Mouse (Mus musculus) neural tube, embryonic 15.5 days (tissue): ENCODE measurements around the gene Mrps34. TPM values are rescaled to one million over a fixed set of nuclear protein-coding genes. Genes with fewer than 3 reads are reported as not detected.

Experiments
- ATAC-seq: fragments of 200-750 bp; cut with Nextera tagmentation; 2 replicates; pipeline ENCODE4 v1.8.0; 2017; ENCODE audit warnings: mild to moderate bottlenecking, moderate TSS enrichment, moderate library complexity; ENCODE audit not compliant: low FRiP score
- H3K27ac ChIP-seq: fragments of 300-500 bp; sonication (generic); replicated peaks from 2 replicates; pipeline ENCODE4 v1.5.1; 2015; ENCODE audit warnings: mild to moderate bottlenecking, inconsistent platforms
- H3K27me3 ChIP-seq: fragments of 300-500 bp; sonication (generic); replicated peaks from 2 replicates; pipeline ENCODE4 v1.6.1; 2015; ENCODE audit warnings: inconsistent platforms
- H3K36me3 ChIP-seq: fragments of 300-500 bp; sonication (generic); 2 replicates; pipeline ENCODE4 v1.6.1; 2015; ENCODE audit warnings: inconsistent platforms
- H3K4me1 ChIP-seq: fragments of 300-500 bp; sonication (generic); 2 replicates; pipeline ENCODE4 v1.6.1; 2015; ENCODE audit warnings: inconsistent platforms
- H3K4me2 ChIP-seq: fragments of 300-500 bp; sonication (generic); 2 replicates; pipeline ENCODE4 v1.6.1; 2015; ENCODE audit warnings: inconsistent platforms, mild to moderate bottlenecking, moderate library complexity
- H3K4me3 ChIP-seq: fragments of 300-500 bp; sonication (generic); replicated peaks from 2 replicates; pipeline ENCODE4 v1.5.1; 2015; ENCODE audit warnings: mild to moderate bottlenecking, inconsistent platforms
- H3K9ac ChIP-seq: fragments of 300-500 bp; sonication (generic); replicated peaks from 2 replicates; pipeline ENCODE4 v1.6.1; 2015; ENCODE audit warnings: mild to moderate bottlenecking, inconsistent platforms
- H3K9me3 ChIP-seq: fragments of 300-500 bp; sonication (generic); replicated peaks from 2 replicates; pipeline ENCODE4 v1.6.1; 2016; ENCODE audit warnings: inconsistent platforms
- WGBS: fragments of 180-500 bp; shearing (Covaris S2); methylation state at CpG from one replicate; pipeline ENCODE4 v1.1.7; 2015; ENCODE audit warnings: mixed read lengths; 5-methylcytosine and 5-hydroxymethylcytosine counted together
- polyA plus RNA-seq: library from polyadenylated mRNA; unstranded; fragments of >200 nt; fragmentation: Nextera tagmentation; extraction: Ambion mirVana; gene quantifications from 2 replicates; pipeline ENCODE4 v1.2.1, GENCODE M21; 2015

Gene Mrps34
- polyA plus RNA-seq, 1 experiment from 2014 or later: 89.5 TPM

DNA sequence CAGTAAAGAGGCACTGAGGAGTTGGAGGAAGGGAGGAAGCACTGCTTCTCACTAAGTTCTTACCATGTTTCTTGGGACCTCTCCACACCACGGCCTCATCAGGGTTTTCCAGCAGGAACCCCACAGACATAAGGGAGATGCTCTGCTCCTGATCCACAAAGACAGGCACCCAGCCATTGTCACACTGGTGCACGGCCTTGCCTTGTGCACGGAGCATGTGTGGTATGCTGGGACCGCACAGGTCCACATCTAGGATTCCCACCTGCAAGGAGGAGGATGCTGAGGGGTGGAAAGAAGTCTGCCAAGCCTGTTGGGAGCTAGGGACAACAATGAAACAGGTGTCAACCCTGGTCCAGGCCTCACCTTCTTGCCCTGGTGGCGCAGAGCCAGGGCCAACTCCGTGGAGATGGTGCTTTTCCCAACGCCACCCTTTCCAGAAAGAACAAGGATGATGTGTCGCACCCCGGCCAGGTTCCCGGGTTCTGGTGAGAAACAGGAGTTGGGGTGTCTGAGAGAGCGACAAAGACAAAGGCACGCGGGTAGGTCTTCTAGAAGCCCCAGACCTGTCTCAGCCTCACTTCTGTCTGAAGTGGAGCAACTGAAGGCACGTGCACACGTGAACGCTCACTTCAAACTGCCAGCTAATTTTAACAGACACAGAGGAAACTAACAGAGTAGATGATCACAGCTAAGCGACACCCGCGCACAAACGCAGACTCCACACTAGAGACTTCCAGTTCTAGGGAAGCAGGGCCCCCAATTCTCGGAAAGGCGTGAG lies 9.4 kb upstream of the Mrps34 start:
- peak overlapping the region; percentile 62 for H3K9ac ChIP-seq
- 22% methylated on average over 22 of the region's 22 CpGs for whole genome bisulfite sequencing
- ATAC-seq: no peak
- H3K27ac ChIP-seq: no peak overlapping the region; the same call in 1 of the 2 replicates
- H3K4me3 ChIP-seq: peak overlapping the region; percentile 93
- no peaks in the 10 kb centered on the region for H3K27me3 ChIP-seq
- H3K4me2 ChIP-seq: peak overlapping the region; percentile 96
- peaks cover 49% of the 10 kb centered on the region for H3K4me1 ChIP-seq
- peaks cover 40% of the 10 kb centered on the region for H3K36me3 ChIP-seq
- H3K9me3 ChIP-seq: no peaks in the 10 kb centered on the region

DNA sequence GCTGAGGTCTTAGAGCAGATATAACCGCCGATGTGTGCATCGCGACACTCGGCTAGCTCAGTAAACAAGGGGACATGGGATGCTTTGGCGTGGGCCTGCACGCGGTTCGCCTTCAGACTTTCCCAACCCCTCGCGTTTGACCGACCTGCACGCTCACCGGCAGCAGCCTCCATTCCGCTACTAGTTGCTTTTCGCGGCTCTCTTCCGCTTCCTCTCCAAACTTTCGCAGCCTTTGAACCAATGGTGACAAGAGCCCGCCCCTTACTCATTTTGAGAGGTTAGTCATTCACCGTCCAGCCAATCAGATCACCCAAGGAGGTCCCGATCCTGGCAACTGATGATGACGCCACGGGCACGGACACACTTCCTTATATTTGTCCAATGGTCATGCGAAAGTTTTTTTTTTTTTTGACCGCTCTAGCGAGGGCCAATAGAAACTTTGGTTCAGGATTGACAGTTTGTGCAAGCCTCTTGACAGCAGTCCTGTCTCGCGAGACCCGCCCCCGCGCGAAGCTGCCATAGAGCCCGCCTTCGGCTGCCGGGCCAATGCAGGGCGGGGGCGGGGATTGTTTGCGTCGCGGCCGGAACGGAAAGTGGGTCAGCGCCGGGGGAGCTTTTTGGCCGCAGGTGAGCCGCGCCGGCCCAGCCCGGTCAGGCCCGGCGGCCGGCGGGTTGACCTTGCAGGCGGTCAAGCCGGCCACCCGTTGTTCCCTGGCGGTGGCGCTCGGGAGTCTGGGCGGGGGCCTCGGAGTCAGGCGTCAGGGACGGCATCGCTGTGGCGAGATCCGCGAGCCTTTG lies 8.6 kb upstream of the Mrps34 start, which contains the start of the genes Nubp2 and Spsb3:
Nubp2 (minus strand) TSS at position 216 of the 798 bp plus-strand sequence.
Spsb3 (plus strand) TSS at position 510 of the 798 bp plus-strand sequence.
- H3K4me1 ChIP-seq: peaks cover 52% of the 10 kb centered on the region
- no peaks in the 10 kb centered on the region for H3K9me3 ChIP-seq
- H3K4me2 ChIP-seq: peak within 1 kb of the TSS; percentile 96
- H3K9ac ChIP-seq: peak within 1 kb of the TSS; percentile 85
- peak within 1 kb of the TSS; percentile 93 for H3K4me3 ChIP-seq
- WGBS: under 1% methylated on average over 69 of the region's 69 CpGs
- peak within 1 kb of the TSS; percentile 87 for H3K27ac ChIP-seq
- H3K27me3 ChIP-seq: no peaks in the 10 kb centered on the region
- peak; percentile 97 for ATAC-seq
- peaks cover 48% of the 10 kb centered on the region for H3K36me3 ChIP-seq

DNA sequence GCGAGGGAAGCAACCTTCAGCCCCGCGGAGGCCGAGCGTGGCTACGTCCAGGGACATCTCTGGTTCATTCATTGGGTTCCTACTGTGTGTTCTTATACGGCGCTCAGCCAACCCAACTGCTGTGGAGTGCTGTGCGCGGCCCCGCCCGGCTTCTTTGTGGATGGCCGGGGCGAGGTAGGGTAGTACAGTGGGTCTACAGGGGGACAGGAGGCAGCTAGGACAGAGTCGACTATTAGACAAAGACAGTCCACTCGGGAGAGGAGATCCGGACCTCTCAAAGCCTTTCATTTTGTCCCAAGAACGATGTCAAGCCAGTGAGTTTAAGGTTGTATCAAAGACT lies 8.0 kb upstream of the Mrps34 start:
- peaks cover 52% of the 10 kb centered on the region for H3K36me3 ChIP-seq

GRCm38 (mm10) chr17:24887291-24888080 lies 7.4 kb upstream of the Mrps34 start:
- Histone ChIP-seq H3K36me3 (peaks cover 55% of the 10 kb centered on the region), H3K4me2 (peak overlapping the region; percentile 95), H3K9ac (peak overlapping the region; percentile 85), H3K27me3 (no peaks in the 10 kb centered on the region), H3K9me3 (no peaks in the 10 kb centered on the region), H3K4me3 (peak overlapping the region; percentile 93), H3K27ac (peak overlapping the region; percentile 87; the same call in 1 of the 2 replicates), H3K4me1 (peaks cover 53% of the 10 kb centered on the region)
- 66% methylated on average over 18 of the region's 18 CpGs for WGBS
- ATAC-seq: no peak

More for the DNA sequence above, 8.0 kb upstream of the Mrps34 start:
- H3K4me2 ChIP-seq: peak overlapping the region; percentile 95
- peaks cover 53% of the 10 kb centered on the region for H3K4me1 ChIP-seq
- no peaks in the 10 kb centered on the region for H3K27me3 ChIP-seq
- H3K9ac ChIP-seq: peak overlapping the region; percentile 85
- WGBS: 1% methylated on average over 18 of the region's 18 CpGs
- H3K9me3 ChIP-seq: no peaks in the 10 kb centered on the region
- peak; percentile 34 for ATAC-seq
- H3K27ac ChIP-seq: peak overlapping the region; percentile 87
- H3K4me3 ChIP-seq: peak overlapping the region; percentile 93

- Histone ChIP-seq H3K36me3 (peaks cover 53% of the 10 kb centered on the region), H3K4me3 (no peak overlapping the region), H3K27me3 (no peaks in the 10 kb centered on the region), H3K27ac (no peak overlapping the region), H3K4me1 (peaks cover 65% of the 10 kb centered on the region), H3K9me3 (no peaks in the 10 kb centered on the region), H3K9ac (no peak overlapping the region), H3K4me2 (peak overlapping the region; percentile 95; the same call in 1 of the 2 replicates)
- ATAC-seq: no peak
- WGBS: 92% methylated on average over 3 of the region's 3 CpGs
Measured at GRCm38 (mm10) chr17:24888862-24889261, 6.1 kb upstream of the Mrps34 start.

- no peaks in the 10 kb centered on the region for H3K27me3 ChIP-seq
- peaks cover 62% of the 10 kb centered on the region for H3K4me1 ChIP-seq
- peaks cover 48% of the 10 kb centered on the region for H3K36me3 ChIP-seq
- ATAC-seq: no peak
- no peak overlapping the region for H3K4me2 ChIP-seq
- H3K9ac ChIP-seq: no peak overlapping the region
- 89% methylated on average over 19 of the region's 19 CpGs for WGBS
- no peak overlapping the region for H3K27ac ChIP-seq
- no peaks in the 10 kb centered on the region for H3K9me3 ChIP-seq
- no peak overlapping the region for H3K4me3 ChIP-seq
Measured at GRCm38 (mm10) chr17:24890151-24891092, 4.5 kb upstream of the Mrps34 start.

GRCm38 (mm10) chr17:24891321-24891720 lies 3.6 kb upstream of the Mrps34 start:
- H3K27ac ChIP-seq: no peak overlapping the region
- no peak for ATAC-seq
- WGBS: 85% methylated on average over 13 of the region's 13 CpGs
- H3K27me3 ChIP-seq: no peaks in the 10 kb centered on the region
- H3K4me2 ChIP-seq: no peak overlapping the region
- no peaks in the 10 kb centered on the region for H3K9me3 ChIP-seq
- peaks cover 48% of the 10 kb centered on the region for H3K36me3 ChIP-seq
- peaks cover 65% of the 10 kb centered on the region for H3K4me1 ChIP-seq
- H3K4me3 ChIP-seq: no peak overlapping the region
- H3K9ac ChIP-seq: no peak overlapping the region

DNA sequence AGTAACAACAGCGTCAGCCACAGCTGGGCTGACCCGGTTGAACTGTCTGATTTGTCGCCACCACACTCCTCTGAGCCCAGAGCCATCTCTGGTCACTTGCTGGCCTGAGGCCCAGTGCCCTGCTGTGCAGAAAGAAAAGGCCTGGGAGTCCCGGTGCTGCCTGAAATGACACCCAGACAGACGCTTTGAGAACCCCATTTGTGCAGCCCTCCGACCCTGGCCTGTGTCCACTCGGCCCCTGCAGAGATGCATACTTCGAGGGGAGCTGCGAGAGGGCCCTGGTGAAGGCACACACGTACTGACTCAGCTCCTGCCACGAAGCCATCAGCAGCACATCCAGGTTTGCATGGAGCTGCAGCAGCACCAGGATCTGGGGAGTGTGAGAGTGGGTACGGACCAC lies 2.1 kb upstream of the Mrps34 start:
- peaks cover 70% of the 10 kb centered on the region for H3K4me1 ChIP-seq
- no peak overlapping the region for H3K4me3 ChIP-seq
- H3K4me2 ChIP-seq: no peak overlapping the region
- 93% methylated on average over 12 of the region's 12 CpGs for WGBS
- H3K36me3 ChIP-seq: peaks cover 54% of the 10 kb centered on the region
- no peaks in the 10 kb centered on the region for H3K9me3 ChIP-seq
- no peak overlapping the region for H3K9ac ChIP-seq
- H3K27ac ChIP-seq: no peak overlapping the region
- ATAC-seq: no peak
- H3K27me3 ChIP-seq: no peaks in the 10 kb centered on the region

DNA sequence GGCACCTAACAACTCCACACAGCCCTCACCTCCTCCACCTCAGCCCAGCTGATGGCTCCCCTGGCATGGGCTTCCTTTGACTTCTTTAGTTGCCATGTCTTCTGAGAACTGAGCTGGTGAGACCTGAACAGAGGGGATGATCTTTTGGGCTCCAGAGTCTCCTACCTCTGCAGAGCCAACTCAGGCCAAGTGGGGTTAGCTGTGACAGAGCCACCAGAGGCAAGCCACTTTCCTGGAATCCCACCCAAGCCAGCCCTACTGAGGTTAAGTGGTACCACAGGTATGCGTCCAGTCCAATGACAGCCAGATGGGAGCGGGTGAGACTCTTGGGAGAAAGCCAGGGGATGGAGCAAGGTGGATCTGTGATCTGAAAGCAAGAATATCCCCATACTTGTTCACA lies 1.6 kb upstream of the Mrps34 start:
- WGBS: 98% methylated on average over 2 of the region's 2 CpGs
- Histone ChIP-seq H3K27ac (no peak overlapping the region), H3K4me1 (peaks cover 70% of the 10 kb centered on the region), H3K36me3 (peaks cover 59% of the 10 kb centered on the region), H3K4me3 (0 out of 2 replicates have a peak overlapping the region, but pooled peaks have one; percentile 87), H3K9me3 (no peaks in the 10 kb centered on the region), H3K27me3 (no peaks in the 10 kb centered on the region), H3K9ac (no peak overlapping the region), H3K4me2 (peak overlapping the region; percentile 99; the same call in 1 of the 2 replicates)
- no peak for ATAC-seq

DNA sequence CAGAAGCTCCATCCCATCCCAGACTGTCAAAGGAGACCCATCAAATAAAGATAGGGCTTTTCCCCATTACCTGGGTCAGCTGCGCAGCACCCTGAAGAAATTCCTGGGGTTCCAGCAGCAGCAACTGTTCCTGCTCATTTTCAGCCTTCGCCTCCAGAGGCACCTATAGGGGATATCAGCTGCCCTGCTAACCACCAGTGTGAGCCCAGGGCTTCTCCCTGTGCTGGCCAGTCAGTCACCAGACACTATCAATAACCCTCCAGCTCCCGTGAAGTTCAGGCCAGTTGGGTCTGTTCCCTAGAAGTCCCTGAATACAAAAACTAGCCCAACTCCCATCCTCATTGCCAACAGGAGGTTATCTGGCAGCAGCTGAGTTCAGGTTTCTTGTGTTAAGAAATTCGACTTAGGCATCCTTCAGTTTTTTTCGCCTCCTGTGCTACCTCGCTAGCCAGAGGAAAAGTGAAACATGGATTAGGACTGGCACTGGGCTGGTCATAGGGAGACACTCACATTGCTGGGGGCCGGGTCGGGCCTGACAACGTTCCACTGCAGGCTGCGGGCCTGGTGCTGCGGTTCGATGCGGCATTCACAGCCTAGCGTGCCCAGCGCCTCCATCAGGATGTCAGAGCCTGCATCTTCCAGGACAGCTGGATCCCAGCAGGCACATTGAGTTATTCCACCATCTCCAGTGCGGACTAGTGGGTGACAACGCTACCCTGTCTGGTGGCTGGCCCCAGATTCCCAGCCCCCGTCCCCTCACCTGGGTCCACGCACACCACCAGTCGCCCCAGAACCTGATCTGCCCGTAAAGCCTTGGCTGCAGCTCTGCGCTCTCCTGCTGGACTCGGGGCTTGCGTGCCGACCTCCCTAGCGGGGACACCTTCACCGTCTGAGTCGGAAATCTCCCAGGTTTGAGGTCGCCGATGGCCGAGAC lies 588 bp upstream of the Mrps34 start:
- Histone ChIP-seq H3K9me3 (no peaks in the 10 kb centered on the region), H3K4me1 (peaks cover 65% of the 10 kb centered on the region), H3K4me2 (peak overlapping the region; percentile 99), H3K27ac (peak overlapping the region; percentile 88), H3K36me3 (peaks cover 60% of the 10 kb centered on the region), H3K4me3 (peak overlapping the region; percentile 87), H3K27me3 (no peaks in the 10 kb centered on the region), H3K9ac (peak overlapping the region; percentile 93)
- WGBS: 12% methylated on average over 31 of the region's 31 CpGs
- peak; percentile 33 for ATAC-seq
